Mouse (Mus musculus): ENCODE results near the gene Mlh3.

Mlh3 gene

GRCm38 (mm10) chr12:85227876-85228599 lies 42.4 kb downstream of the Mlh3 start:
- in situ Hi-C loops (cut with MboI): no loop called here

DNA sequence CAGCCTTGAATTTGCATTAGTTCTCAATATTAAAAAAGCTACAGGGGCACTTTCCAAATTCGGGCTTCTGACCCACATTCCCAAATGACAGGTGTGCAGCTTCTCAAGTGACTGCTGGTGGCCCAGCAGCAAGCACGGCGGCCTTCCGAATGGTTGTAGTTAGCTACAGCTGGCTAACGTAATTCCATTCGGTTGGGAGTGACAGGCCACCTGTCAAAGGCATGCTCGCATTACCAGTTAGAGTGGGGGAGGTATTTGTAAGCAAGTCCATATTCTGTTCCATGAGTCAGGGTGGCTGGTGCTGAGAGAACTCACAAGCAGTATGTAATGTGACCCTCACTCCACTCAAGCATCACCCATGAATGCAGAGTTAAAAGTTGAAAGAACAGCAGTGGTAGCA lies 43.2 kb downstream of the Mlh3 start:
- in situ Hi-C loops (cut with MboI): no loop called here

- in situ Hi-C loops (cut with MboI): no loop called here
These were observed 50.5 kb downstream of the Mlh3 start for GRCm38 (mm10) chr12:85219905-85220290.

GRCm38 (mm10) chr12:85219236-85219904 lies 51.0 kb downstream of the Mlh3 start, which contains the start of gene Eif2b2:
Gene Eif2b2, plus strand, starts transcription at chr12:85219481.
- in situ Hi-C loops (cut with MboI): no loop called here

- in situ Hi-C loops (cut with MboI): no loop called here
These were observed 52.6 kb downstream of the Mlh3 start for GRCm38 (mm10) chr12:85217733-85218310.

DNA sequence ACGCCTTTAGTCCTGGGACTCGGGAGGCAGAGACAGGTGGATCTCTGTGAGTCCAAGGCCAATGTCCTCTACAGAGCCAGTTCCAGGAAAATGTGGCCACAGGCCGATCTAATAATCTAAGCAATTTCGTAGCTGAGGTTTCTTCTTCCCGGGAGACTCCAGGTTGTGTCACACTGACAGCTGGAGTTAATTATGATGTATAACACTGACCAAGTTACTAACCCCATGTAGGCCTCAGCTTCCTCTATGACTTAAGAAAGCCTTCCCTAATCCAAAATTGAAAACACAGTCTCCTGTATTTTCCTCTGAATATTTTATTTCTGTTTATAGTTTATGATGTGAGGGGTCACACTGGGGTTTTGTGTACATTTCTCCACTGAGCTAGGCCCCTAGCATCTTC lies 55.4 kb downstream of the Mlh3 start:
- in situ Hi-C loops (cut with MboI): no loop called here

DNA sequence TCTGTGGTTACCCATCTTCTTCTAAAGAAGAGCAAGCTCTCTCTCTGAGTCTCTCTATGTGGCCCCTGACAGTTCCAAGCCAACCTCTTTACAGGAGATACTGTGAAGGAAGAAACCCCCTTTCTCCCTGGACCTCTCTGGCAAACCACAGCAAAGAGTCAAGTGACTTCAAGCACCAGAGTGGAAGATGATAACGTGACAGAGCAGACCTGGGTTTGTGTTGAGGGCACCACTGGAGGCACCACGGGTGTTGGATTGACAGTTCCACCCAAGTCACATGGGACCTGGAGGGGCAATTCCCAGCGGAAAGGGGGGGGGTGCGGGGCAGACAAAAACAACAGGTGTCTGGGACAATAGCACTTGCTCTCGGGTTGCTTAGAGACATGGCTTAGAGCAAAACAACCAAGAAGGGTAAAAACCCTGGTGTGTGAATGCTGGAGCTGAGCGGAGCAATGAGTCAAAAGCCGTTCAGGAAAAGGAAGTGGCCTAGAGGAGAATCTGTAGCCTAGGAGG lies 61.7 kb downstream of the Mlh3 start:
- in situ Hi-C loops (cut with MboI): no loop called here

- in situ Hi-C loops (cut with MboI): no loop called here
These were observed 65.0 kb downstream of the Mlh3 start for GRCm38 (mm10) chr12:85205425-85205824.

GRCm38 (mm10) chr12:85204105-85204504 lies 66.3 kb downstream of the Mlh3 start:
- in situ Hi-C loops (cut with MboI): no loop called here

- in situ Hi-C loops (cut with MboI): no loop called here
These were observed 66.7 kb downstream of the Mlh3 start for GRCm38 (mm10) chr12:85203699-85204098.

DNA sequence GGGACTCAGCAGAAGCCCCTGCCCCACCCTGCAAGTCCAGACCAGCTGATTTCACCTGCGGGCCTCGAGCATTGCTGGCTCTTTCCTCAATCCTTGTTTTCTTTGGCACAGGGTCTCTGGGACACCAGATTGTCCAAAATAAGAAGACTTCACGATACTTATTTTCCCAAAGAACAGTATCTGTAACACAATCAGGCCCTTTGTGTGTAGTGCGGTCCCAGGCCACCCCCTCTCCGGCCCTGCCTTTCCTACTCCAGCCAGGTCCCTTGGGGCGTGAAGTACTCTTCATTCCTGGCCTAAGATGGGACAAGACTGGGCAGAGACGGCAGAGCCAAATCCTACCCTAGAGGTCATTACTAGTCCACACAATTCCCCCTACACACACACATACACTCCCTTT lies 68.2 kb downstream of the Mlh3 start:
- in situ Hi-C loops (cut with MboI): no loop called here

GRCm38 (mm10) chr12:85201830-85202147 lies 68.6 kb downstream of the Mlh3 start:
- in situ Hi-C loops (cut with MboI): no loop called here

DNA sequence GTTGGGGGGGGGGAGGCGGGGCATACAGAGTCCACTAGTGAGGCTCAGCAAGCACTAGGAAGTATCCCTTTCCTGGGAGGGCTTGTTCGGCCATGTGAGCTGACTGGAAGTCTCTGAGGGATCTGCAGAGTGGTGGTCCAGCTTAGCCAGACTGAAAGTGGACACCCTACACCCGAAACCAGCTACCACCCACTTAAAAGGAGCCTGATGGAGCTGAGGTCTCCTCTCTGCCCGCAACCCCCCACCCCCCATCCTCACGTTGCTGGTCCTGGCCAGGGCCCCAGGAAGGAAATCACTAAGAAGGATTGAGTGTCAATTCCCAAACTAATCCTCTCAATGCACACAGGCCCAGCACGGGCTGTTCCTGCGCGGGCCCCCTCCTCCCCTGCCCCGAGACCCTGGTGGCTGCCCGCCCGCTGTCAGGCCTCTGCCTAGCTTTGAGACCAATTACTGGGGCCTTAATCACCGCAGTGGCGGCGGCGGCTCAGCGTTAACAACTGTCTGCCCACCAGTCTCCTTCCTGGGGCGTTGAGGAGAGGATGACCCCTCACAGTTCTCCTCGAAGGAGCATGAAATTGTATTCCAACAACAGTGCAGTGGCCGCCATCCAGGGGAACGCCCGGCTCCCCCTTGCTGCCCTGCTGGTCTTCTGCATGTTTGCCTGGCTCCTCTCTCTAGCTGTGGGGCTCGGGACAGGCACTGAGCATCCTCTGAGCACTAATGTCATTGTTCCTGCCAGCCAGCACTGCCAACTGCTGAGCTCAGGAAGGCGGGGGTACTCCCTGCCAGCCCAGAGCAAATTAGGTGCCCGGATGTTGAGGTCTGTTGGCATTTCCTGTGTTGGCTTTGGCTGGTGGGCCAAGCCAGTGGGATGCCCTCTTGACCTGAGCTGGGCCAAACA lies 69.2 kb downstream of the Mlh3 start:
- in situ Hi-C loops (cut with MboI): no loop called here

DNA sequence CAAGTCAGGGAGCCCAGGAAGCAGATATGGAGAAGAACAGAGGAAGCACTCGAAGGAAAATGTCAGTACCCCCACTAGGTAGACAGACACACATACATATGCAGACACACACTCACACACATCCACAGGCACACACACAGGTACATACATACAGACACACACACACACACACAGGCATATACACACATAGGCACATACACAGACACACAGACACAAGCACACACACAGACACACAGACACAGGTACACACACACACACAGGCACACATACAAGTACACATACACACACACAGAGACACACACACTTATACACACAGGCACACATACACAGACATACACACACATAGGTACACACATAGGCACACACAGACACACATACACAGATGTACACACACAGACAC lies 70.4 kb downstream of the Mlh3 start:
- in situ Hi-C loops (cut with MboI): no loop called here

GRCm38 (mm10) chr12:85197936-85198335 lies 72.5 kb downstream of the Mlh3 start:
- in situ Hi-C loops (cut with MboI): no loop called here

- in situ Hi-C loops (cut with MboI): no loop called here
These were observed 73.0 kb downstream of the Mlh3 start for GRCm38 (mm10) chr12:85197371-85197770.

DNA sequence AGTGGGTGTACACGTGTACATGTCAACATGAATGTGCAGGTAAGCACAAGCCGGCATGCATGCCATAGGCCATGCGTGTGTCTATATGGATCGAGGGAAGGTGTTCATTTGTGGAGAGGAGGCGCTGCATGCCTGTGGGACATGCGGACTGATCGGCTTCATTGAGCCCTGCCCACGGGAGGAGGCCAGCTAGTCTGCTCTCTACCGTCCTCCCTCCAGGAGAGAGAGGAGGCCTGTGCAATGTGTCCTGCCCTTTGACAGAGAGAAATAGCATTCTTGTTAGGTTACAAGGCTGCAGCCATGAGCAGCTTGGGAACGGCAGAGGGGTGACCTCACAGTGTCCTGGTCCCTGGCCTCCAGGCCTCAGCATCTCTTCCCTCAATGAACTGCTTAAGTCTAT lies 74.2 kb downstream of the Mlh3 start:
- in situ Hi-C loops (cut with MboI): no loop called here

GRCm38 (mm10) chr12:85195086-85195485 lies 75.3 kb downstream of the Mlh3 start:
- in situ Hi-C loops (cut with MboI): no loop called here

DNA sequence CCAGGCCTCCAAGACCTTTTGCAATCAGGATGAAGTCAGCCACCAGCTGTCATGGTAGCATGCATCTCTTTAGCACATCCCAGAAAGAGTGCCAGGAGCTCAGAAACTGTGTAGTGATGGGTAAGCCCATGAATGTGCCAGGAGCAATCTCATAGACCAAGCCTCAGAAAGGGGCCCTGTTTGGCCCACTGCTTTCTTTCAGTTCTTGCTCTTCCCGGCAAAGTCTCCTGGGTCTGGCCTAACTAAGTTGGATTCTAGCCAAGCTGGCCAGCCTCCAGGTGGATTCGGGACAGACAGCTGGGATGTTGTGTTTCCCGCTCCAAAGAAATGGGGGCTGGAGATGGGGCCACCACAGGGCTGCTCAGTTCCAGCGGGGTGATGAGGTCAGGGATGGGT lies 75.8 kb downstream of the Mlh3 start:
- in situ Hi-C loops (cut with MboI): no loop called here

GRCm38 (mm10) chr12:85193923-85194622 lies 76.3 kb downstream of the Mlh3 start:
- in situ Hi-C loops (cut with MboI): no loop called here

DNA sequence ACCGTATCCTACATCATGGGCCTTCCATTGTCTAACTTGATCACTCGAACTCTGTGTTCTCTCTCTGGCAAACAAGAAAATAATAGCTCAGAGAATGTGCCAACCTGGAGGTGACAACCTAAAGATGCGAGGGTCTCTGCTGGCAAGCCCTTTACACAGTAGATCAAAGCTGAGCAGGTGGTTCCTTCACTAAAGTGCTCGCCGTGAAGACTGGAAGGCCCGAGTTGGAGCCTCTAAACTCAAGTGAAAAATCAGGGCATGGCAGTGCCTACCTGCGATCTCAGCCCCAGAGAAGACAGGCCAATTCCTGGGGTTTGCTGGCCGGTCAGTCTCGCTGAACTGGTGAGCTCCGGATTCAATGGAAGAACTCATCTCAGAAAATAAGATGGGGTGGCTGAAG lies 77.3 kb downstream of the Mlh3 start:
- in situ Hi-C loops (cut with MboI): no loop called here
